Mouse (Mus musculus): Measurements from ENCODE around the gene Gm10197.
A peak's percentile ranks its signal among the peaks of the same experiment; 100 is the strongest.

Gm10197 gene

GRCm38 (mm10) chr19:53393646-53394045, 22.1 kb upstream of the Gm10197 start:
- DNase-seq = peak in 1 of 2 experiments; percentile 0

GRCm38 (mm10) chr19:53392781-53393343, 21.3 kb upstream of the Gm10197 start:
- DNase-seq = peak in 1 of 2 experiments; percentile 6

GRCm38 (mm10) chr19:53391787-53392186, 20.2 kb upstream of the Gm10197 start:
- peak in 1 of 2 experiments; percentile 25 for DNase-seq

GRCm38 (mm10) chr19:53391386-53391785, 19.8 kb upstream of the Gm10197 start:
- peak in 1 of 2 experiments; percentile 22 for DNase-seq

- DNase-seq = peak; percentile 99 to 100
Observed at GRCm38 (mm10) chr19:53390495-53391007, 19.0 kb upstream of the Gm10197 start, which contains the start of gene Smndc1. TSS of gene Smndc1 (minus strand) at chr19:53390578.

- no peak for DNase-seq
Observed at GRCm38 (mm10) chr19:53389851-53390431, 18.4 kb upstream of the Gm10197 start.

GRCm38 (mm10) chr19:53389417-53389816, 17.9 kb upstream of the Gm10197 start:
- no peak for DNase-seq

GRCm38 (mm10) chr19:53383336-53383735, 11.8 kb upstream of the Gm10197 start:
- no peak for DNase-seq

GRCm38 (mm10) chr19:53378421-53378820, 6.9 kb upstream of the Gm10197 start:
- no peak for DNase-seq

- no peak for DNase-seq
Observed at GRCm38 (mm10) chr19:53377652-53378051, 6.1 kb upstream of the Gm10197 start.

GRCm38 (mm10) chr19:53375816-53376215, 4.2 kb upstream of the Gm10197 start:
- DNase-seq = no peak

GRCm38 (mm10) chr19:53375299-53375698, 3.7 kb upstream of the Gm10197 start:
- no peak for DNase-seq

GRCm38 (mm10) chr19:53373570-53373969, 2.0 kb upstream of the Gm10197 start:
- DNase-seq = no peak

- peak; percentile 24 to 33 for DNase-seq
Observed at GRCm38 (mm10) chr19:53370233-53370632, 1.3 kb downstream of the Gm10197 start.

GRCm38 (mm10) chr19:53369469-53370043, 2.0 kb downstream of the Gm10197 start:
- DNase-seq = peak; percentile 88 to 94

GRCm38 (mm10) chr19:53366881-53367280, 4.7 kb downstream of the Gm10197 start:
- peak; percentile 12 to 31 for DNase-seq

- DNase-seq = peak; percentile 48 to 58
Observed at GRCm38 (mm10) chr19:53366057-53366775, 5.3 kb downstream of the Gm10197 start.

GRCm38 (mm10) chr19:53364963-53365362, 6.6 kb downstream of the Gm10197 start:
- peak; percentile 68 to 79 for DNase-seq

- DNase-seq = peak in 1 of 2 experiments; percentile 11
Observed at GRCm38 (mm10) chr19:53364551-53364950, 7.0 kb downstream of the Gm10197 start.

- peak in 1 of 2 experiments; percentile 73 for DNase-seq
Observed at GRCm38 (mm10) chr19:53362967-53363366, 8.6 kb downstream of the Gm10197 start.

GRCm38 (mm10) chr19:53360265-53360958, 11.2 kb downstream of the Gm10197 start:
- peak; percentile 66 to 69 for DNase-seq
